23 mouse cellular contexts compared by ENCODE assay signal in the genomic region with DNA sequence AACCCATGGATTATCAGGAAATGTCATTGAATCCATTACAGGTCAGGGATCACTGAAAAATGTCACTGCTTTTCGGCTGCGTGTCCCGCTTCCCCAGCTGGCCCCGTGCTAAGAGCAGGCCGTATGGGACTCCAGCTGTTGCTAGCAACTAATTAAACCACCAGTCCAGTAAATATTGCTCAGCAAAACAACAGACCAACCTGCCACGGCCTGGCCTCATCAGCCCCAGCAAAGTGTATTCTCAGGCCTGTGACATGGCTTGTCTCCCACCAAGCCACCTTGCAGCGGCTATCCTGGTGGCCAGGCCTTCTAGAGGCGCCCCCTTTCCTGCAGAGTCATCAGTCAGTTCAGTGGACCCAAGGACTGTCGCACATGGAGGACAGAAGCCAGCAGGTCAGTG.
DNase-seq lines count a peak whose midpoint lies in the region; ATAC-seq and TF ChIP-seq lines count a peak whose summit lies in the region.
"Had no signal": no experiment of that assay in that cellular context is flagged by ENCODE, and none has a peak within 500 bp of the region (broad histone marks: within the 10 kb centered on the region; RNA-seq: fewer than 3 reads in every experiment).

No protein-coding gene starts in this region.

- peak overlapping the region; percentile 19; the same call in 1 of the 2 replicates for H3K4me3 ChIP-seq in gastrocnemius, adult 2 months
- H3K4me3 ChIP-seq in midbrain, embryonic 10.5 days: no peak overlapping the region
- H3K4me3 ChIP-seq in midbrain, embryonic 15.5 days: no peak overlapping the region
- H3K4me3 ChIP-seq in forebrain, postnatal 0 days (ENCODE audit: low read depth, low read length): no peak overlapping the region
- H3K4me3 ChIP-seq: embryonic facial prominence, embryonic 15.5 days; liver, embryonic 15.5 days; neural tube, embryonic 12.5 days had no signal

- H3K4me2 ChIP-seq in midbrain, embryonic 15.5 days: no peak overlapping the region
- no peak overlapping the region for H3K4me2 ChIP-seq in forebrain, postnatal 0 days (ENCODE audit: low read depth)
- H3K4me2 ChIP-seq: embryonic facial prominence, embryonic 15.5 days; heart, embryonic 11.5 days; liver, embryonic 15.5 days; midbrain, embryonic 11.5 days; neural tube, embryonic 12.5 days had no signal

- H3K9me3 ChIP-seq in midbrain, embryonic 10.5 days (replicated peaks): no peaks in the 10 kb centered on the region
- H3K9me3 ChIP-seq in midbrain, embryonic 15.5 days: no peaks in the 10 kb centered on the region
- H3K9me3 ChIP-seq in forebrain, postnatal 0 days (ENCODE audit: low read length): no peaks in the 10 kb centered on the region
- H3K9me3 ChIP-seq: embryonic facial prominence, embryonic 15.5 days; G1E; liver, embryonic 15.5 days; neural tube, embryonic 12.5 days had no signal

- H3K27ac ChIP-seq in gastrocnemius, adult 2 months: peak overlapping the region; percentile 98
- 0 out of 2 replicates have a peak overlapping the region, but pooled peaks have one; percentile 68 for H3K27ac ChIP-seq in midbrain, embryonic 10.5 days (replicated peaks)
- H3K27ac ChIP-seq in midbrain, embryonic 15.5 days: no peak overlapping the region
- H3K27ac ChIP-seq in forebrain, postnatal 0 days (ENCODE audit: low read depth, low read length): no peak overlapping the region
- H3K27ac ChIP-seq: liver, embryonic 15.5 days; macrophage; neural tube, embryonic 12.5 days had no signal

- no peak for ATAC-seq in midbrain, embryonic 15.5 days (replicated peaks)
- ATAC-seq in forebrain, postnatal 0 days: no peak
- ATAC-seq in monocyte, adult 5-6 weeks (replicated peaks; ENCODE audit: insufficient number of reproducible peaks, low FRiP score, low TSS enrichment, poor library complexity, severe bottlenecking): no peak
- ATAC-seq in CD4-positive, CD25-positive, alpha-beta regulatory T cell, adult 4 months: no peak
- ATAC-seq: inflammation-experienced regulatory T-cells, adult 6 months had no signal

- H3K9ac ChIP-seq in midbrain, embryonic 15.5 days: no peak overlapping the region
- no peak overlapping the region for H3K9ac ChIP-seq in forebrain, postnatal 0 days
- H3K9ac ChIP-seq: embryonic facial prominence, embryonic 15.5 days; liver, embryonic 15.5 days; neural tube, embryonic 12.5 days had no signal

- intact Hi-C loops in gastrocnemius, adult 2 months (cut with DNase I): no loop called here

- no peak for TF ChIP-seq CTCF in gastrocnemius, adult 2 months (IDR thresholded peaks at IDR 0.05)
- TF ChIP-seq CTCF in forebrain, postnatal 0 days (IDR thresholded peaks at IDR 0.05; ENCODE audit: low read depth): no peak

- H3K36me3 ChIP-seq in midbrain, embryonic 10.5 days: no peaks in the 10 kb centered on the region
- no peaks in the 10 kb centered on the region for H3K36me3 ChIP-seq in midbrain, embryonic 15.5 days (replicated peaks)
- no peaks in the 10 kb centered on the region for H3K36me3 ChIP-seq in forebrain, postnatal 0 days (ENCODE audit: insufficient read depth)
- H3K36me3 ChIP-seq: neural tube, embryonic 12.5 days had no signal

- WGBS in midbrain, embryonic 10.5 days: 83% methylated on average over 9 of the region's 9 CpGs
- WGBS in midbrain, embryonic 15.5 days: 70% methylated on average over 9 of the region's 9 CpGs
- WGBS in forebrain, postnatal 0 days: 80% methylated on average over 9 of the region's 9 CpGs

- H3K27me3 ChIP-seq in midbrain, embryonic 10.5 days (ENCODE audit: low read depth, poor library complexity, severe bottlenecking): no peaks in the 10 kb centered on the region
- no peaks in the 10 kb centered on the region for H3K27me3 ChIP-seq in midbrain, embryonic 15.5 days (replicated peaks)
- H3K27me3 ChIP-seq in forebrain, postnatal 0 days (ENCODE audit: insufficient read depth, low read length): no peaks in the 10 kb centered on the region
- H3K27me3 ChIP-seq: embryonic facial prominence, embryonic 15.5 days; liver, embryonic 15.5 days; neural tube, embryonic 12.5 days had no signal

- peaks cover 72% of the 10 kb centered on the region for H3K4me1 ChIP-seq in midbrain, embryonic 10.5 days
- H3K4me1 ChIP-seq in midbrain, embryonic 15.5 days: peaks cover 26% of the 10 kb centered on the region
- no peaks in the 10 kb centered on the region for H3K4me1 ChIP-seq in forebrain, postnatal 0 days (ENCODE audit: insufficient read depth)

- no peak for DNase-seq in gastrocnemius, adult 2 months
- no peak for DNase-seq in gastrocnemius, adult 8-10 months (ENCODE audit: low spot score in 2 of 2)
- DNase-seq in midbrain, embryonic 10.5 days (ENCODE audit: low spot score): no peak
- peak; percentile 47 to 52 for DNase-seq in kidney, postnatal 36 days
- no peak for DNase-seq in forebrain, postnatal 0 days
- DNase-seq: adrenal gland, postnatal 25 days; cerebellum, adult 11 months; cerebellum, postnatal 14 days; gastrocnemius, postnatal 36 days; heart, postnatal 14 days; right cerebral cortex, adult 18-20 months; thymus, postnatal 25 days had no signal

Comparison
In these comparisons a context has a peak if more than half of its experiments do, and no peak if none do; other contexts are left out.
1. H3K27ac ChIP-seq: peak in gastrocnemius, adult 2 months (single experiment) and midbrain, embryonic 10.5 days (single experiment); none in midbrain, embryonic 15.5 days (single experiment) and forebrain, postnatal 0 days (single experiment).
2. DNase-seq: peak in kidney, postnatal 36 days (2 of 2); none in gastrocnemius, adult 2 months (single experiment), gastrocnemius, adult 8-10 months (0 of 2), midbrain, embryonic 10.5 days (single experiment) and forebrain, postnatal 0 days (single experiment).